8 mouse cellular contexts compared by ENCODE assay signal in the genomic region with DNA sequence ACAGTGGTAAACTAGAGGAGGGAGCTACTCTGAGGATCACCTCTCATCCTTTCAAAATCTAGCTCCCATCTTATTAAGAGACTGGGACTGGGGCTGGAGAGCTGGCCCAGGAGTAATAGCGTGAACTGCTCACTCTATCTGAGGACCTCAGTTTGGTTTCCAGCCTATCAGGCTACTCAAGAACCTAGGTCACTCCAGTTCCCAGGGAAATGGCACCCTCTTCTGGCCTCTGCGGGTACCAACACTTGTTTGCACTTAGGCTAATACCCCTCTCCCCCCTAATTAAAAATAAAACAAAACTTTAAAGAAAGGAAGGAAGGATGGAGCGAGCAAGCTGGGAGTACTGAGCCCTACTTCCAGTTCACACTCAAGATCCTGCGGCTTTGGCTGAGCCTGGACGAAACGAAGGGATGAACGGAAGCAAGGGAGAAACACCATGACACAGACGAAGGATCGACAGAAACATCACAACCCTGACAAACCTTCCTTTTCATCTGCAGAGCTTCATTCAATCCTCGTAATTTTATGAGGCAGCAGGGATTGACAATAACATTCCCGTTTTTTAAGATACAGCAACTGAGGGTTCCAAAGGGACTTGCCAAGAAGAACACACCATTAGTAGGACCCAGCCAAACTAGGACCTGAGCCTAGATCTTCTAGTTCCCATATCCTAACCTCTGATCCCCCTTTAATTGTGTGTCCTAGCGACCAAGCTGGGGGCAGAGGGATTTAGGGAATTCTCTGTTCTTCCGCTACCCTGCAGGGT. TPM values are rescaled to one million over a fixed set of nuclear protein-coding genes. Genes with fewer than 3 reads are reported as not detected.
DNase-seq lines count a peak whose midpoint lies in the region; ATAC-seq and TF ChIP-seq lines count a peak whose summit lies in the region.

No protein-coding gene starts in this region.

- TF ChIP-seq EP300 in ES-Bruce4 (IDR thresholded peaks at IDR 0.05; ENCODE audit: insufficient read depth, low read depth, low read length) = no peak

- ATAC-seq in heart, embryonic 14.5 days (ENCODE audit: insufficient number of reproducible peaks, insufficient read depth, low FRiP score, low read depth) = no peak
- ATAC-seq in erythroid progenitor cell, adult 5-6 weeks (replicated peaks; ENCODE audit: low FRiP score, poor library complexity, severe bottlenecking) = no peak

- WGBS in heart, embryonic 14.5 days = 70% methylated on average over 13 of the region's 13 CpGs
- 84% methylated on average over 13 of the region's 13 CpGs for WGBS in liver, adult 2 months

- H3K27me3 ChIP-seq in ES-Bruce4 (ENCODE audit: control insufficient read depth, insufficient read depth, low read length, poor library complexity, severe bottlenecking) = no peaks in the 10 kb centered on the region
- H3K27me3 ChIP-seq in heart, embryonic 14.5 days (ENCODE audit: control insufficient read depth, insufficient read depth, low read length) = no peaks in the 10 kb centered on the region
- H3K27me3 ChIP-seq in liver, adult 2 months (ENCODE audit: control insufficient read depth, insufficient read depth, low read length) = no peaks in the 10 kb centered on the region
- H3K27me3 ChIP-seq in splenic B cell, adult 2 months (ENCODE audit: control insufficient read depth, insufficient read depth, low read length, poor library complexity, severe bottlenecking) = no peaks in the 10 kb centered on the region

- no peak for DNase-seq in gastrocnemius, adult 2 months
- DNase-seq in gastrocnemius, adult 8-10 months (ENCODE audit: low spot score in 2 of 2) = no peak
- no peak for DNase-seq in liver, adult 2 months (ENCODE audit: extremely low read depth, low read depth, low spot score)
- DNase-seq in splenic B cell, adult 2 months (ENCODE audit: low read depth, low spot score) = peak; percentile 42
- no peak for DNase-seq in ovary, postnatal 10 days (ENCODE audit: low spot score)

- no peak overlapping the region for H3K4me3 ChIP-seq in gastrocnemius, adult 2 months
- peak overlapping the region; percentile 72 for H3K4me3 ChIP-seq in ES-Bruce4 (ENCODE audit: low read depth, low read length)
- H3K4me3 ChIP-seq in heart, embryonic 14.5 days (ENCODE audit: control insufficient read depth in 1 of 2, insufficient read depth in 1 of 2, low read depth in 1 of 2, low read length in 2 of 2) = peak overlapping the region; percentile 72 to 91
- H3K4me3 ChIP-seq in liver, adult 2 months (ENCODE audit: insufficient read depth, low read depth, low read length) = no peak overlapping the region

- H3K4me1 ChIP-seq in ES-Bruce4 (ENCODE audit: control insufficient read depth, insufficient read depth, low read length) = peaks cover 7% of the 10 kb centered on the region
- H3K4me1 ChIP-seq in heart, embryonic 14.5 days (ENCODE audit: control insufficient read depth in 2 of 2, insufficient read depth in 2 of 2, low read length in 2 of 2) = peaks cover 35 to 43% of the 10 kb centered on the region in 2 experiments
- peaks cover 14% of the 10 kb centered on the region for H3K4me1 ChIP-seq in liver, adult 2 months (ENCODE audit: control insufficient read depth, insufficient read depth, low read length)

- intact Hi-C loops in gastrocnemius, adult 2 months (cut with DNase I) = no loop called here

- H3K4me2 ChIP-seq in heart, embryonic 14.5 days (ENCODE audit: low read length) = peak overlapping the region; percentile 94

- TF ChIP-seq CTCF in gastrocnemius, adult 2 months (IDR thresholded peaks at IDR 0.05) = peak; percentile 49
- peak; percentile 52 for TF ChIP-seq CTCF in ES-Bruce4 (IDR thresholded peaks at IDR 0.05; ENCODE audit: low read depth, low read length)
- peak; percentile 23; the same call in 1 of the 2 replicates for TF ChIP-seq CTCF in liver, adult 2 months (IDR thresholded peaks at IDR 0.05; ENCODE audit: low read depth, low read length)

- H3K79me2 ChIP-seq in liver, adult 2 months (ENCODE audit: control insufficient read depth, insufficient read depth, low read length) = peaks cover 9% of the 10 kb centered on the region; the same call in 1 of the 2 replicates

- peaks cover 42% of the 10 kb centered on the region for H3K36me3 ChIP-seq in ES-Bruce4 (ENCODE audit: control insufficient read depth, insufficient read depth, low read length, poor library complexity, severe bottlenecking)
- H3K36me3 ChIP-seq in heart, embryonic 14.5 days (ENCODE audit: control insufficient read depth, insufficient read depth, low read length) = peaks cover 48% of the 10 kb centered on the region
- peaks cover 17% of the 10 kb centered on the region for H3K36me3 ChIP-seq in liver, adult 2 months (ENCODE audit: control insufficient read depth, insufficient read depth, low read length)
- peaks cover 17% of the 10 kb centered on the region for H3K36me3 ChIP-seq in splenic B cell, adult 2 months (ENCODE audit: control insufficient read depth, insufficient read depth, low read length, poor library complexity, severe bottlenecking)

- H3K27ac ChIP-seq in gastrocnemius, adult 2 months = no peak overlapping the region
- peak overlapping the region; percentile 98 for H3K27ac ChIP-seq in ES-Bruce4 (ENCODE audit: insufficient read depth, low read length)
- H3K27ac ChIP-seq in heart, embryonic 14.5 days (replicated peaks in 1 of 2; ENCODE audit: control insufficient read depth in 1 of 2, insufficient read depth in 1 of 2, low read depth in 2 of 2, low read length in 2 of 2) = 0 out of 4 replicates have a peak overlapping the region, but pooled peaks of 1 of the 2 experiments have one; percentile 95
- no peak overlapping the region for H3K27ac ChIP-seq in liver, adult 2 months (replicated peaks; ENCODE audit: insufficient read depth, low read depth, low read length)

- no peaks in the 10 kb centered on the region for H3K9me3 ChIP-seq in ES-Bruce4 (replicated peaks; ENCODE audit: control insufficient read depth, insufficient read depth, low read length, poor library complexity, severe bottlenecking)
- H3K9me3 ChIP-seq in heart, embryonic 14.5 days (ENCODE audit: control insufficient read depth, low read length) = no peaks in the 10 kb centered on the region

- peak overlapping the region; percentile 38 for H3K9ac ChIP-seq in ES-Bruce4 (ENCODE audit: low read depth, poor library complexity, severe bottlenecking)
- H3K9ac ChIP-seq in heart, embryonic 14.5 days (ENCODE audit: low read length) = peak overlapping the region; percentile 89
- no peak overlapping the region for H3K9ac ChIP-seq in liver, adult 2 months (ENCODE audit: low read depth, low read length)

- TF ChIP-seq POLR2A in ES-Bruce4 (IDR thresholded peaks at IDR 0.05; ENCODE audit: insufficient read depth, low read length) = no peak
- no peak for TF ChIP-seq POLR2A in liver, adult 2 months (IDR thresholded peaks at IDR 0.05; ENCODE audit: extremely low read depth, insufficient read depth, low read length)

RNA-seq across cellular contexts. Expression of gene Pprc1, which starts 8.0 kb away (rescaled TPM):
- 10 to 100 TPM; 15.0 to 24.0 TPM for total RNA-seq in gastrocnemius, adult 2 months (2021)
- total RNA-seq in gastrocnemius, adult 8-10 months (2022) = 10 to 100 TPM; 13.0 to 22.8 (median 14.7) TPM
- polyA plus RNA-seq in ES-Bruce4 (2011; ENCODE audit: insufficient read depth, insufficient read length, low read depth, missing spikeins) = 114 and 141 TPM in 2 replicates
- 24.6 and 26.4 TPM in 2 replicates for polyA plus RNA-seq in heart, embryonic 14.5 days (2014; fragmentation: Nextera tagmentation; extraction: Ambion mirVana)
- 1.1 and 2.1 TPM in 2 replicates for total RNA-seq in liver, adult 2 months (2014; rRNA removed)
- 5.0 and 11.7 TPM in 2 replicates for polyA plus RNA-seq in liver, adult 2 months (2012; rRNA removed)
- total RNA-seq in erythroid progenitor cell, adult 5-6 weeks (2015; ENCODE audit: low replicate concordance) = 69.2 and 76.8 TPM in 2 replicates
- 76.5 and 82.0 TPM in 2 replicates for total RNA-seq in erythroid progenitor cell, adult 5-6 weeks (2017; ENCODE audit: low replicate concordance)

RNA-seq across cellular contexts. Expression of gene Ldb1, which starts 8.4 kb away (rescaled TPM):
- total RNA-seq in gastrocnemius, adult 2 months (2021) = 10 to 100 TPM; 17.8 to 19.5 TPM
- 10 to 100 TPM; 13.3 to 19.7 (median 17.0) TPM for total RNA-seq in gastrocnemius, adult 8-10 months (2022)
- polyA plus RNA-seq in ES-Bruce4 (2011; ENCODE audit: insufficient read depth, insufficient read length, low read depth, missing spikeins) = 146 and 155 TPM in 2 replicates
- 58.8 and 66.5 TPM in 2 replicates for polyA plus RNA-seq in heart, embryonic 14.5 days (2014; fragmentation: Nextera tagmentation; extraction: Ambion mirVana)
- 14.9 and 18.1 TPM in 2 replicates for total RNA-seq in liver, adult 2 months (2014; rRNA removed)
- 27.9 and 42.1 TPM in 2 replicates for polyA plus RNA-seq in liver, adult 2 months (2012; rRNA removed)
- 45.3 and 53.3 TPM in 2 replicates for total RNA-seq in erythroid progenitor cell, adult 5-6 weeks (2015; ENCODE audit: low replicate concordance)
- 62.8 and 77.5 TPM in 2 replicates for total RNA-seq in erythroid progenitor cell, adult 5-6 weeks (2017; ENCODE audit: low replicate concordance)

RNA-seq across cellular contexts. Expression of gene Hps6, which starts 33.4 kb away (rescaled TPM):
- total RNA-seq in gastrocnemius, adult 2 months (2021) = 1 to 10 TPM; 3.4 to 3.9 TPM
- total RNA-seq in gastrocnemius, adult 8-10 months (2022) = 1 to 10 TPM; 3.4 to 5.1 (median 4.1) TPM
- polyA plus RNA-seq in ES-Bruce4 (2011; ENCODE audit: insufficient read depth, insufficient read length, low read depth, missing spikeins) = 3.1 and 3.3 TPM in 2 replicates
- polyA plus RNA-seq in heart, embryonic 14.5 days (2014; fragmentation: Nextera tagmentation; extraction: Ambion mirVana) = 3.3 and 4.0 TPM in 2 replicates
- 2.3 and 2.9 TPM in 2 replicates for total RNA-seq in liver, adult 2 months (2014; rRNA removed)
- 3.2 TPM in 2 replicates for polyA plus RNA-seq in liver, adult 2 months (2012; rRNA removed)
- not detected in 2 replicates for total RNA-seq in erythroid progenitor cell, adult 5-6 weeks (2015; ENCODE audit: low replicate concordance)
- 1.2 TPM in 1 of 2 replicates, not detected in the other for total RNA-seq in erythroid progenitor cell, adult 5-6 weeks (2017; ENCODE audit: low replicate concordance)

RNA-seq across cellular contexts. Expression of gene Armh3, which starts 38.4 kb away (rescaled TPM):
- 10 to 100 TPM; 13.6 to 14.7 TPM for total RNA-seq in gastrocnemius, adult 2 months (2021)
- 10 to 100 TPM; 11.2 to 12.5 (median 12.1) TPM for total RNA-seq in gastrocnemius, adult 8-10 months (2022)
- polyA plus RNA-seq in ES-Bruce4 (2011; ENCODE audit: insufficient read depth, insufficient read length, low read depth, missing spikeins) = 17.1 and 18.6 TPM in 2 replicates
- 13.9 and 14.1 TPM in 2 replicates for polyA plus RNA-seq in heart, embryonic 14.5 days (2014; fragmentation: Nextera tagmentation; extraction: Ambion mirVana)
- 3.8 and 4.2 TPM in 2 replicates for total RNA-seq in liver, adult 2 months (2014; rRNA removed)
- polyA plus RNA-seq in liver, adult 2 months (2012; rRNA removed) = 4.9 and 5.2 TPM in 2 replicates
- 0.72 and 3.4 TPM in 2 replicates for total RNA-seq in erythroid progenitor cell, adult 5-6 weeks (2015; ENCODE audit: low replicate concordance)
- total RNA-seq in erythroid progenitor cell, adult 5-6 weeks (2017; ENCODE audit: low replicate concordance) = 1.2 and 2.0 TPM in 2 replicates

RNA-seq across cellular contexts. Expression of gene Nolc1, which starts 39.0 kb away (rescaled TPM):
- total RNA-seq in gastrocnemius, adult 2 months (2021) = 10 to 100 TPM; 22.4 to 22.5 TPM
- total RNA-seq in gastrocnemius, adult 8-10 months (2022) = 10 to 100 TPM; 17.4 to 21.4 (median 20.1) TPM
- 157 and 164 TPM in 2 replicates for polyA plus RNA-seq in ES-Bruce4 (2011; ENCODE audit: insufficient read depth, insufficient read length, low read depth, missing spikeins)
- polyA plus RNA-seq in heart, embryonic 14.5 days (2014; fragmentation: Nextera tagmentation; extraction: Ambion mirVana) = 36.5 and 37.1 TPM in 2 replicates
- total RNA-seq in liver, adult 2 months (2014; rRNA removed) = 3.4 and 3.8 TPM in 2 replicates
- 5.6 and 7.3 TPM in 2 replicates for polyA plus RNA-seq in liver, adult 2 months (2012; rRNA removed)
- 9.6 and 16.2 TPM in 2 replicates for total RNA-seq in erythroid progenitor cell, adult 5-6 weeks (2015; ENCODE audit: low replicate concordance)
- 18.5 and 27.3 TPM in 2 replicates for total RNA-seq in erythroid progenitor cell, adult 5-6 weeks (2017; ENCODE audit: low replicate concordance)

Comparison
In these comparisons a context has a peak if more than half of its experiments do, and no peak if none do; other contexts are left out.
1. H3K4me3 ChIP-seq: peak in ES-Bruce4 (single experiment) and heart, embryonic 14.5 days (2 of 2); none in gastrocnemius, adult 2 months (single experiment) and liver, adult 2 months (single experiment).
2. Peak in every context shown above with its lines, with median percentiles within 50 percentile points of each other: CTCF ChIP-seq.